Mouse (Mus musculus): ENCODE results near the gene Znrf1. TPM values are rescaled to one million over a fixed set of nuclear protein-coding genes. Genes with fewer than 3 reads are reported as not detected.
"Not testable (repeated sequence)": the region's sequence is repeated elsewhere in the genome, so short reads cannot be mapped to it uniquely, and the experiment has no call there.

Znrf1 gene
- polyA plus RNA-seq, 1 experiment from 2014 or later, result 21.9 TPM

GRCm38 (mm10) chr8:111632976-111633375, 97.1 kb downstream of the Znrf1 start:
- no peak overlapping the region for H3K27ac ChIP-seq
- 86% methylated on average over 3 of the region's 3 CpGs for WGBS

GRCm38 (mm10) chr8:111638086-111638485, 102.2 kb downstream of the Znrf1 start:
- Histone ChIP-seq H3K36me3 (no peaks in the 10 kb centered on the region), H3K4me2 (no peak overlapping the region), H3K9ac (no peak overlapping the region), H3K27me3 (no peaks in the 10 kb centered on the region), H3K27ac (no peak overlapping the region), H3K4me1 (replicated peaks) (peaks cover 8% of the 10 kb centered on the region), H3K4me3 (no peak overlapping the region), H3K9me3 (replicated peaks) (no peaks in the 10 kb centered on the region)
- no peak for ATAC-seq (replicated peaks; ENCODE audit: insufficient number of reproducible peaks, insufficient read depth, low FRiP score, low read depth)

More at GRCm38 (mm10) chr8:111632976-111633375, 97.1 kb downstream of the Znrf1 start:
- no peak overlapping the region for H3K9ac ChIP-seq
- no peaks in the 10 kb centered on the region for H3K9me3 ChIP-seq (replicated peaks)
- no peaks in the 10 kb centered on the region for H3K27me3 ChIP-seq
- no peak overlapping the region for H3K4me2 ChIP-seq
- no peak for ATAC-seq (replicated peaks; ENCODE audit: insufficient number of reproducible peaks, insufficient read depth, low FRiP score, low read depth)
- peaks cover 3% of the 10 kb centered on the region for H3K4me1 ChIP-seq (replicated peaks)
- no peak overlapping the region for H3K4me3 ChIP-seq
- no peaks in the 10 kb centered on the region for H3K36me3 ChIP-seq

- H3K36me3 ChIP-seq, result no peaks in the 10 kb centered on the region
- H3K4me3 ChIP-seq, result no peak overlapping the region
- no peaks in the 10 kb centered on the region for H3K9me3 ChIP-seq (replicated peaks)
- WGBS, result 93% methylated on average over 2 of the region's 2 CpGs
- H3K9ac ChIP-seq, result no peak overlapping the region
- H3K27me3 ChIP-seq, result no peaks in the 10 kb centered on the region
- H3K27ac ChIP-seq, result no peak overlapping the region
- no peak for ATAC-seq (replicated peaks; ENCODE audit: insufficient number of reproducible peaks, insufficient read depth, low FRiP score, low read depth)
- no peak overlapping the region for H3K4me2 ChIP-seq
- H3K4me1 ChIP-seq (replicated peaks), result peaks cover 11% of the 10 kb centered on the region
Measured at GRCm38 (mm10) chr8:111641064-111641463, 105.2 kb downstream of the Znrf1 start.

GRCm38 (mm10) chr8:111642496-111642895, 106.6 kb downstream of the Znrf1 start:
- Histone ChIP-seq H3K36me3 (no peaks in the 10 kb centered on the region), H3K9ac (peak overlapping the region; percentile 98), H3K9me3 (replicated peaks) (no peaks in the 10 kb centered on the region), H3K4me1 (replicated peaks) (peaks cover 11% of the 10 kb centered on the region), H3K4me3 (peak overlapping the region; percentile 98), H3K4me2 (peak overlapping the region; percentile 60), H3K27ac (peak overlapping the region; percentile 98), H3K27me3 (no peaks in the 10 kb centered on the region)
- WGBS, result 18% methylated on average over 5 of the region's 5 CpGs
- ATAC-seq (replicated peaks; ENCODE audit: insufficient number of reproducible peaks, insufficient read depth, low FRiP score, low read depth), result no peak

- Histone ChIP-seq H3K9me3 (replicated peaks) (no peaks in the 10 kb centered on the region), H3K4me2 (peak overlapping the region; percentile 60), H3K9ac (peak overlapping the region; percentile 98), H3K36me3 (no peaks in the 10 kb centered on the region), H3K4me1 (replicated peaks) (peaks cover 13% of the 10 kb centered on the region), H3K4me3 (peak overlapping the region; percentile 98), H3K27me3 (no peaks in the 10 kb centered on the region), H3K27ac (peak overlapping the region; percentile 98)
- peak; percentile 18 for ATAC-seq (replicated peaks; ENCODE audit: insufficient number of reproducible peaks, insufficient read depth, low FRiP score, low read depth)
- 5% methylated on average over 5 of the region's 5 CpGs for WGBS
Measured at GRCm38 (mm10) chr8:111642939-111643263, 107.0 kb downstream of the Znrf1 start.

- Histone ChIP-seq H3K9me3 (replicated peaks) (no peaks in the 10 kb centered on the region), H3K27me3 (no peaks in the 10 kb centered on the region), H3K27ac (peak within 1 kb of the TSS; percentile 98), H3K4me1 (replicated peaks) (peaks cover 19% of the 10 kb centered on the region), H3K4me3 (peak within 1 kb of the TSS; percentile 98), H3K36me3 (no peaks in the 10 kb centered on the region), H3K4me2 (peak within 1 kb of the TSS; percentile 60), H3K9ac (peak within 1 kb of the TSS; percentile 98)
- peak; percentile 98 for ATAC-seq (replicated peaks; ENCODE audit: insufficient number of reproducible peaks, insufficient read depth, low FRiP score, low read depth)
- WGBS, result 0% methylated on average over 74 of the region's 75 CpGs
Measured at GRCm38 (mm10) chr8:111643264-111644141, 107.6 kb downstream of the Znrf1 start, which contains the start of gene Zfp1. Zfp1 (plus strand) TSS chr8:111643401.

- peak overlapping the region; percentile 60 for H3K4me2 ChIP-seq
- H3K27ac ChIP-seq, result peak overlapping the region; percentile 98
- H3K4me1 ChIP-seq (replicated peaks), result peaks cover 20% of the 10 kb centered on the region
- WGBS, result 53% methylated on average over 12 of the region's 12 CpGs
- not testable (repeated sequence) for H3K9me3 ChIP-seq (replicated peaks); ATAC-seq (replicated peaks; ENCODE audit: insufficient number of reproducible peaks, insufficient read depth, low FRiP score, low read depth); H3K27me3 ChIP-seq; H3K36me3 ChIP-seq
- peak overlapping the region; percentile 98 for H3K4me3 ChIP-seq
- H3K9ac ChIP-seq, result peak overlapping the region; percentile 98
Measured at GRCm38 (mm10) chr8:111644286-111645051, 108.6 kb downstream of the Znrf1 start.

GRCm38 (mm10) chr8:111645715-111646114, 109.8 kb downstream of the Znrf1 start:
- Histone ChIP-seq H3K9ac (no peak overlapping the region), H3K4me1 (replicated peaks) (peaks cover 20% of the 10 kb centered on the region), H3K9me3 (replicated peaks) (no peaks in the 10 kb centered on the region), H3K4me3 (no peak overlapping the region), H3K27me3 (no peaks in the 10 kb centered on the region), H3K36me3 (no peaks in the 10 kb centered on the region), H3K4me2 (no peak overlapping the region), H3K27ac (no peak overlapping the region)
- no peak for ATAC-seq (replicated peaks; ENCODE audit: insufficient number of reproducible peaks, insufficient read depth, low FRiP score, low read depth)
- WGBS, result 89% methylated on average over 8 of the region's 8 CpGs

GRCm38 (mm10) chr8:111648834-111649233, 112.9 kb downstream of the Znrf1 start:
- no peak overlapping the region for H3K4me3 ChIP-seq
- WGBS, result 68% methylated on average over 2 of the region's 2 CpGs
- no peaks in the 10 kb centered on the region for H3K36me3 ChIP-seq
- no peaks in the 10 kb centered on the region for H3K9me3 ChIP-seq (replicated peaks)
- H3K9ac ChIP-seq, result no peak overlapping the region
- H3K4me2 ChIP-seq, result no peak overlapping the region
- ATAC-seq (replicated peaks; ENCODE audit: insufficient number of reproducible peaks, insufficient read depth, low FRiP score, low read depth), result no peak
- H3K4me1 ChIP-seq (replicated peaks), result peaks cover 12% of the 10 kb centered on the region
- no peak overlapping the region for H3K27ac ChIP-seq
- H3K27me3 ChIP-seq, result no peaks in the 10 kb centered on the region

- H3K27me3 ChIP-seq, result no peaks in the 10 kb centered on the region
- H3K4me3 ChIP-seq, result no peak overlapping the region
- WGBS, result 92% methylated on average over 3 of the region's 3 CpGs
- H3K36me3 ChIP-seq, result no peaks in the 10 kb centered on the region
- H3K9me3 ChIP-seq (replicated peaks), result no peaks in the 10 kb centered on the region
- no peak overlapping the region for H3K9ac ChIP-seq
- no peak overlapping the region for H3K4me2 ChIP-seq
- no peak for ATAC-seq (replicated peaks; ENCODE audit: insufficient number of reproducible peaks, insufficient read depth, low FRiP score, low read depth)
- H3K4me1 ChIP-seq (replicated peaks), result peaks cover 9% of the 10 kb centered on the region
- no peak overlapping the region for H3K27ac ChIP-seq
Measured at GRCm38 (mm10) chr8:111650651-111651050, 114.8 kb downstream of the Znrf1 start.

GRCm38 (mm10) chr8:111653524-111653923, 117.6 kb downstream of the Znrf1 start:
- Histone ChIP-seq H3K9ac (no peak overlapping the region), H3K9me3 (replicated peaks) (no peaks in the 10 kb centered on the region), H3K27ac (no peak overlapping the region), H3K4me2 (no peak overlapping the region), H3K4me3 (no peak overlapping the region), H3K27me3 (no peaks in the 10 kb centered on the region), H3K36me3 (no peaks in the 10 kb centered on the region), H3K4me1 (replicated peaks) (peaks cover 18% of the 10 kb centered on the region)
- no peak for ATAC-seq (replicated peaks; ENCODE audit: insufficient number of reproducible peaks, insufficient read depth, low FRiP score, low read depth)
- 84% methylated on average over 2 of the region's 2 CpGs for WGBS
